24 mouse cellular contexts compared by ENCODE assay signal in genomic region chr9:48388451-48388850, GRCm38 (mm10). TPM values are rescaled to one million over a fixed set of nuclear protein-coding genes. Genes with fewer than 3 reads are reported as not detected.
DNase-seq lines count a peak whose midpoint lies in the region; ATAC-seq and TF ChIP-seq lines count a peak whose summit lies in the region.
"Had no signal": no experiment of that assay in that cellular context is flagged by ENCODE, and none has a peak within 500 bp of the region (broad histone marks: within the 10 kb centered on the region; RNA-seq: fewer than 3 reads in every experiment).

No protein-coding gene starts in this region.

- WGBS in liver, adult 2 months = 83% methylated on average over 4 of the region's 4 CpGs
- 64% methylated on average over 4 of the region's 4 CpGs for WGBS in liver, embryonic 11.5 days

- no peaks in the 10 kb centered on the region for H3K9me3 ChIP-seq in liver, embryonic 11.5 days (ENCODE audit: control insufficient read depth, low read length)
- H3K9me3 ChIP-seq: forebrain, embryonic 10.5 days; forebrain, embryonic 13.5 days; hindbrain, embryonic 12.5 days had no signal

- H3K4me1 ChIP-seq in liver, adult 2 months (ENCODE audit: control insufficient read depth, insufficient read depth, low read length) = no peaks in the 10 kb centered on the region
- no peaks in the 10 kb centered on the region for H3K4me1 ChIP-seq in liver, embryonic 11.5 days (replicated peaks; ENCODE audit: control insufficient read depth, insufficient read depth, low read length)
- H3K4me1 ChIP-seq: forebrain, embryonic 10.5 days; forebrain, embryonic 13.5 days; hindbrain, embryonic 12.5 days had no signal

- H3K27ac ChIP-seq in liver, adult 2 months (replicated peaks; ENCODE audit: insufficient read depth, low read depth, low read length) = no peak overlapping the region
- H3K27ac ChIP-seq in liver, embryonic 11.5 days (ENCODE audit: low read depth, low read length) = no peak overlapping the region
- H3K27ac ChIP-seq: forebrain, embryonic 10.5 days; forebrain, embryonic 13.5 days; hindbrain, embryonic 12.5 days; hindbrain, postnatal 0 days had no signal

- no peak for TF ChIP-seq POLR2A in liver, adult 2 months (IDR thresholded peaks at IDR 0.05; ENCODE audit: extremely low read depth, insufficient read depth, low read length)

- H3K9ac ChIP-seq in liver, adult 2 months (ENCODE audit: low read depth, low read length) = no peak overlapping the region
- H3K9ac ChIP-seq in liver, embryonic 11.5 days (ENCODE audit: low read depth, low read length) = no peak overlapping the region
- H3K9ac ChIP-seq: forebrain, embryonic 13.5 days; hindbrain, embryonic 12.5 days had no signal

- no peak for ATAC-seq in liver, embryonic 11.5 days (replicated peaks; ENCODE audit: low FRiP score)
- ATAC-seq in granulocyte monocyte progenitor cell, adult 5-6 weeks (replicated peaks; ENCODE audit: poor library complexity, severe bottlenecking) = peak; percentile 74
- ATAC-seq in monocyte, adult 5-6 weeks (replicated peaks; ENCODE audit: insufficient number of reproducible peaks, low FRiP score, low TSS enrichment, poor library complexity, severe bottlenecking) = peak; percentile 95
- ATAC-seq: CD4-positive, CD25-positive, alpha-beta regulatory T cell, adult 4 months; forebrain, embryonic 13.5 days; forebrain, embryonic 16.5 days; hindbrain, postnatal 0 days; inflammation-experienced regulatory T-cells, adult 6 months; intestine, embryonic 16.5 days had no signal

- H3K27me3 ChIP-seq in liver, adult 2 months (ENCODE audit: control insufficient read depth, insufficient read depth, low read length) = no peaks in the 10 kb centered on the region
- H3K27me3 ChIP-seq in liver, embryonic 11.5 days (replicated peaks; ENCODE audit: control insufficient read depth, insufficient read depth, low read length) = no peaks in the 10 kb centered on the region
- H3K27me3 ChIP-seq: forebrain, embryonic 13.5 days; hindbrain, embryonic 12.5 days had no signal

- H3K4me2 ChIP-seq in liver, embryonic 11.5 days = no peak overlapping the region
- H3K4me2 ChIP-seq: forebrain, embryonic 13.5 days; heart, embryonic 11.5 days; hindbrain, embryonic 12.5 days had no signal

- peak; percentile 7 for DNase-seq in liver, adult 2 months (ENCODE audit: extremely low read depth, low read depth, low spot score)
- no peak for DNase-seq in liver, embryonic 11.5 days (ENCODE audit: low spot score)
- DNase-seq in ZHBTc4 (ENCODE audit: low read depth, low spot score) = peak; percentile 9
- no peak for DNase-seq in cerebellum, postnatal 4 days (ENCODE audit: low spot score in 2 of 2)
- no peak for DNase-seq in right cerebral cortex, adult 2 months (ENCODE audit: low spot score in 2 of 2)
- DNase-seq: adrenal gland, adult 2 months; adrenal gland, postnatal 14 days; cerebellum, adult 11-12 months; cerebellum, adult 8-10 months; cerebellum, postnatal 10 days; cerebellum, postnatal 36 days; gastrocnemius, postnatal 10 days had no signal

- H3K79me2 ChIP-seq in liver, adult 2 months (ENCODE audit: control insufficient read depth, insufficient read depth, low read length) = no peaks in the 10 kb centered on the region

- no peaks in the 10 kb centered on the region for H3K36me3 ChIP-seq in liver, adult 2 months (ENCODE audit: control insufficient read depth, insufficient read depth, low read length)
- H3K36me3 ChIP-seq in liver, embryonic 11.5 days (ENCODE audit: control insufficient read depth, insufficient read depth, low read length) = no peaks in the 10 kb centered on the region
- H3K36me3 ChIP-seq: forebrain, embryonic 10.5 days; hindbrain, embryonic 12.5 days had no signal

- H3K4me3 ChIP-seq in liver, adult 2 months (ENCODE audit: insufficient read depth, low read depth, low read length) = no peak overlapping the region
- no peak overlapping the region for H3K4me3 ChIP-seq in liver, embryonic 11.5 days (ENCODE audit: low read depth, low read length)
- H3K4me3 ChIP-seq: forebrain, embryonic 10.5 days; forebrain, embryonic 13.5 days; hindbrain, embryonic 12.5 days had no signal

- no peak for TF ChIP-seq CTCF in liver, adult 2 months (IDR thresholded peaks at IDR 0.05; ENCODE audit: low read depth, low read length)

RNA-seq across cellular contexts. Expression of gene Nxpe2, which starts 35.2 kb away (rescaled TPM):
- 8.7 and 21.4 TPM in 2 replicates for total RNA-seq in liver, adult 2 months (2014; rRNA removed)
- 11.7 and 12.6 TPM in 2 replicates for polyA plus RNA-seq in liver, adult 2 months (2012; rRNA removed)
- polyA plus RNA-seq in liver, embryonic 11.5 days (2014; fragmentation: Nextera tagmentation; extraction: Ambion mirVana) = 100 and 104 TPM in 2 replicates
- total RNA-seq in granulocyte monocyte progenitor cell, adult 5-6 weeks (2014; fragmentation: Nextera tagmentation) = 0.17 and 4.9 TPM in 2 replicates
- total RNA-seq in granulocyte monocyte progenitor cell, adult 5-6 weeks (2017) = 1.7 and 2.6 TPM in 2 replicates
- 1.3 to 9.4 TPM (median 6.1 TPM) in 3 replicates for total RNA-seq in monocyte, adult 5-6 weeks (2017)
- total RNA-seq: hindbrain, postnatal 0 days had no signal
- polyA plus RNA-seq: C2C12 had no signal

Comparison
In these comparisons a context has a peak if more than half of its experiments do, and no peak if none do; other contexts are left out.
1. DNase-seq: peak in liver, adult 2 months (single experiment) and ZHBTc4 (single experiment); none in liver, embryonic 11.5 days (single experiment), cerebellum, postnatal 4 days (0 of 2) and right cerebral cortex, adult 2 months (0 of 2).